ENCODE assay signal across 8 mouse cellular contexts in genomic region chr10:117846260-117846632, GRCm38 (mm10). TPM values are rescaled to one million over a fixed set of nuclear protein-coding genes. Genes with fewer than 3 reads are reported as not detected.
DNase-seq lines count a peak whose midpoint lies in the region; ATAC-seq lines count a peak whose summit lies in the region.

No protein-coding gene starts in this region.

- no peaks in the 10 kb centered on the region for H3K27me3 ChIP-seq in kidney, embryonic 14.5 days (ENCODE audit: control insufficient read depth, insufficient read depth, low read length)
- H3K27me3 ChIP-seq in hindbrain, embryonic 10.5 days (ENCODE audit: insufficient read depth, poor library complexity, severe bottlenecking): no peaks in the 10 kb centered on the region; the same call in 1 of the 2 replicates
- H3K27me3 ChIP-seq in midbrain, embryonic 11.5 days (ENCODE audit: control insufficient read depth, insufficient read depth, low read length): 0 out of 2 replicates have a peak, but pooled peaks cover 2% of the 10 kb centered on the region

- peaks cover 5% of the 10 kb centered on the region for H3K4me1 ChIP-seq in kidney, embryonic 14.5 days (ENCODE audit: control insufficient read depth, insufficient read depth, low read length)
- H3K4me1 ChIP-seq in hindbrain, embryonic 10.5 days (replicated peaks): peaks cover 30% of the 10 kb centered on the region
- peaks cover 8% of the 10 kb centered on the region; the same call in 1 of the 2 replicates for H3K4me1 ChIP-seq in midbrain, embryonic 11.5 days (ENCODE audit: control insufficient read depth, insufficient read depth, low read length)

- peak overlapping the region; percentile 95 for H3K27ac ChIP-seq in kidney, embryonic 14.5 days (ENCODE audit: low read depth, low read length)
- H3K27ac ChIP-seq in hindbrain, embryonic 10.5 days: peak overlapping the region; percentile 95
- peak overlapping the region; percentile 93 for H3K27ac ChIP-seq in midbrain, embryonic 11.5 days (ENCODE audit: low read depth, low read length)

- WGBS in kidney, embryonic 14.5 days: under 1% methylated on average over 21 of the region's 21 CpGs
- under 1% methylated on average over 21 of the region's 21 CpGs for WGBS in hindbrain, embryonic 10.5 days
- WGBS in midbrain, embryonic 11.5 days: under 1% methylated on average over 21 of the region's 21 CpGs

- peak overlapping the region; percentile 67 for H3K4me3 ChIP-seq in kidney, embryonic 14.5 days (ENCODE audit: low read length)
- H3K4me3 ChIP-seq in hindbrain, embryonic 10.5 days: peak overlapping the region; percentile 82
- H3K4me3 ChIP-seq in midbrain, embryonic 11.5 days (ENCODE audit: low read depth, low read length): peak overlapping the region; percentile 97

- peak overlapping the region; percentile 98 for H3K9ac ChIP-seq in kidney, embryonic 14.5 days (ENCODE audit: low read depth, low read length)
- peak overlapping the region; percentile 91 for H3K9ac ChIP-seq in midbrain, embryonic 11.5 days (ENCODE audit: low read length)

- peak; percentile 88 for ATAC-seq in kidney, embryonic 14.5 days (ENCODE audit: low FRiP score, low TSS enrichment)
- peak; percentile 25 for ATAC-seq in activated CD4-positive, CD25-positive, alpha-beta regulatory T cell, adult 4 months
- peak; percentile 91 for ATAC-seq in midbrain, embryonic 11.5 days (ENCODE audit: low FRiP score)

- no peaks in the 10 kb centered on the region for H3K36me3 ChIP-seq in kidney, embryonic 14.5 days (ENCODE audit: control insufficient read depth, insufficient read depth, low read length)
- H3K36me3 ChIP-seq in hindbrain, embryonic 10.5 days: no peaks in the 10 kb centered on the region
- H3K36me3 ChIP-seq in midbrain, embryonic 11.5 days (ENCODE audit: control insufficient read depth, insufficient read depth, low read length): no peaks in the 10 kb centered on the region

- H3K9me3 ChIP-seq in kidney, embryonic 14.5 days (ENCODE audit: control insufficient read depth, low read length): no peaks in the 10 kb centered on the region
- H3K9me3 ChIP-seq in hindbrain, embryonic 10.5 days: no peaks in the 10 kb centered on the region
- no peaks in the 10 kb centered on the region for H3K9me3 ChIP-seq in midbrain, embryonic 11.5 days (ENCODE audit: control insufficient read depth, low read length)

- no peak for DNase-seq in kidney, adult 11 months
- no peak for DNase-seq in hindbrain, embryonic 10.5 days (ENCODE audit: low spot score)
- DNase-seq in midbrain, embryonic 11.5 days (ENCODE audit: low spot score, missing footprints): no peak
- no peak for DNase-seq in cerebellum, adult 11-12 months
- DNase-seq in spleen, postnatal 14 days (ENCODE audit: low spot score in 2 of 2): no peak
- no peak for DNase-seq in yolk sac, embryonic 10.5 days (ENCODE audit: low spot score)

- peak overlapping the region; percentile 67 for H3K4me2 ChIP-seq in kidney, embryonic 14.5 days (replicated peaks; ENCODE audit: low read depth, low read length)
- H3K4me2 ChIP-seq in midbrain, embryonic 11.5 days: peak overlapping the region; percentile 37

RNA-seq across cellular contexts. Expression of gene Rap1b, which starts 0.4 kb away (rescaled TPM):
- polyA plus RNA-seq in kidney, embryonic 14.5 days (2014; fragmentation: Nextera tagmentation; extraction: Ambion mirVana): 139 and 176 TPM in 2 replicates
- 100 to 1,000 TPM in 1 of 2 experiments, 10 to 100 TPM in 1; 83.0 to 107 TPM for polyA plus RNA-seq in activated CD4-positive, CD25-positive, alpha-beta regulatory T cell, adult 4 months (2017; shearing (Covaris generic))
- polyA plus RNA-seq in hindbrain, embryonic 10.5 days (2016; fragmentation: Nextera tagmentation; extraction: Ambion mirVana): 131 and 147 TPM in 2 replicates
- polyA plus RNA-seq in midbrain, embryonic 11.5 days (2014; fragmentation: Nextera tagmentation; extraction: Ambion mirVana): 172 and 178 TPM in 2 replicates

RNA-seq across cellular contexts. Expression of gene Nup107, which starts 53.7 kb away (rescaled TPM):
- 48.6 and 77.5 TPM in 2 replicates for polyA plus RNA-seq in kidney, embryonic 14.5 days (2014; fragmentation: Nextera tagmentation; extraction: Ambion mirVana)
- 10 to 100 TPM; 45.3 to 51.8 TPM for polyA plus RNA-seq in activated CD4-positive, CD25-positive, alpha-beta regulatory T cell, adult 4 months (2017; shearing (Covaris generic))
- 70.6 and 94.1 TPM in 2 replicates for polyA plus RNA-seq in hindbrain, embryonic 10.5 days (2016; fragmentation: Nextera tagmentation; extraction: Ambion mirVana)
- polyA plus RNA-seq in midbrain, embryonic 11.5 days (2014; fragmentation: Nextera tagmentation; extraction: Ambion mirVana): 95.1 and 99.0 TPM in 2 replicates

Comparison
In these comparisons a context has a peak if more than half of its experiments do, and no peak if none do; other contexts are left out.
1. ATAC-seq: peak in every context shown above with its lines; median percentile 91 in midbrain, embryonic 11.5 days; 88 in kidney, embryonic 14.5 days; 25 in activated CD4-positive, CD25-positive, alpha-beta regulatory T cell, adult 4 months.